Mouse (Mus musculus) monocyte, adult 2 months (primary cell): ENCODE data around the gene Suco.

Experiments
- DNase-seq, 2 experiments: peaks; one replicate each; pipeline ENCODE4 v3.0.0; 2022; ENCODE audit warnings: low spot score in 2 of 2, low read depth in 1 of 2

Gene Suco

DNA sequence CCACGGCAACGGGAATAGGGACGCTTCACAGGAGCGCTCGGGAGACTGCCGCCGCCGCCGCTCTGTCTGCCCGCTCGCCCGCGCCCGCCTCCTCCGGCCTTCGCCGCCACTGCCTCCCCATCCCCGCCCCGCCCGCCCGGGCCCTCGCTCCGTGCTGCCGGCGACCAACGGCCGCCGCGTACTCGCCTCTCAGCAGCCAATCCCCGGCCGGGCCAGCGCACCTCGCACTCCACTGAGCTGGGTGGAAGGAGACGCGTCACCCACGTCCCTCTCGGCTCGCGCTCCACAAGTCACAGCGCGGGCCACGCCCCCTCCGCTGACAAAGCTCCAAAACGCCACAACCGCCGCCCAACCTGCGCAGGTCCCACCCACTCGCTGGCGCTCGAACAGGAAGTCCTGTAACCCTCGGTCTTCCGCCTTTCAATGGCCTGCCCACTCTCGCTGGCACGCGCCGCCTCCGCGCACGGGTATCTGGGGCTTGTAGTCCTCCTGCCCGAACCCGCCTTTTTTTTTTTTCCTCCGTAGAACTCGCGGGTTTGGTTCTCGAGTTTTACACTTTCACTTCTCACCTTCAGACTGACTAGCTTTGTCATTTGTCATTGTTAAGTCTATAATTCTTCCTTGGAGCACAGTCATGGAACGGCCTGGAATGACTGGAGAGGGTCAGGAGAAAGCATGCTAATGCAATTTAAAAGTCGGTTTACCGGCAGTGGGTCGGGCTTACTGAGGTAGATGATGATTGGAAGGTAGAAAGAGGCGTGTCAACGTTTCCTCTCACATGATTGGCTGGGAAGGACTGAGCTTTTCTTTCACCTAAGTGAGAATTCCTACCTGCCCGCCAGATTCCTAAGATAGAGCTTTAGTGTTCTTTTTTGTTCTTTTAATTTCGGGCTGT is at the start of gene Suco:
Gene Suco (minus strand): TSS at position 130 of the 895 bp plus-strand sequence.
- peak; percentile 99 to 100 for DNase-seq

DNA sequence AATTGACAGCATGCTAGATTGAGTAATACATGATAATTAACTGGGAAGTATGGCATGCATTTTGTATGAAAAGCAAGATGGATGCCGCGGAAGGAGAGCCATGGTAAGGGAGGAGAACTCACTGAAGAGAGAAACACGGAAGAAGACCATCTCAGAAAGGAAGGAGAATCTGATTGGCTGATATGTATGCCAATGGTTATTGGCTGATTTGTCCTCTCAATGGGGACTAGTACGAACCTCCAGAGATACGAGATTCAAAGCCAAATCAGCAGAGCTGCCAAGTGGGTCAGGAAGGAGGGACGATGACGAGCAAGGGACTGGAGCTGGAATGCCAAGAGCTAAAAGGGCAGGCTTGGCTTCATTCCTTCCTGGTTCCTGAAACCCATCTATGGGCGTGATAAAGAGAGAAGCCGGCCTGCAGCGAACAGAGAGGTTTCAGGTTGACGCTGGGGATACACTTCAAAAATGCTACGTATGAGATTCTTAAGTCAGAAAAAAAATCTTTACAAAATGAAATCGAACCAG is 48.9 kb upstream of the Suco start:
- DNase-seq, result no peak

DNA sequence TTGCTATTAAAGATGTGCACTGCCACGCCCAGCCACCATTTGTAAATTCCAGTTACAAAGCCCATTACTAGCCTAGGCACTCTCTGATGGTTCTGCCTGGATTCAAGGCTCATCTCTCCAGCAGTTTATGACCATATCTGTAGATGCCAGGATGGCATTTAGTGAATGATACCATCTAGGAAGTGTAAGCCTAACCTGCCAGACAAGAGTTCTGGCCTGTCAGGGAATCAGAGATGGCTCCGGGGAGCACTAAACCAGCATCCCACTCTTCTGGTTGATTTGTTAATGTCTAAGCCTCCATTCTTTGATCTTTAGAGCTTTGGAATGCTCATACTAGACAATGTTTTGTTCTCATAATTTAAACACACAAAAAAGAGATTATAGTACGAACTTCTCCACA is 47.8 kb upstream of the Suco start:
- no peak for DNase-seq

DNA sequence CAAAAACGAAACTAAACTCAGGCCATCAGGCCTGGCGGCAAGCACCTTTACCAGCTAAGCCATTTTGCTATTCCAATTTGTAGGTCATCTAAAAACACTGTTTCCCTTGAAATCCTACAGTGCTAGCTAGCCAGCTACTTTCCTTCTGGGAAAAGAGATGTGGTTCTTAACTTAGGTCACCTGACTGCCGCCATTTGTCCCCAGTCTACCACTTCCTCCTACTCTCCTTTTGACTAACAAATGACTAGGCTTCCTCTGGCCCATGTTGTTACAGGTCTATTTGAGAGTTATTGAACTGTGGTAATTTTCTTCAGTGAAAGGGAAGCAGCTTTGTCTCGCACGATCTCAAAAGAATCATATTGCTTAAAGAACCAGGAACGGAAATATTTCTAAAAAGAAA is 45.4 kb upstream of the Suco start:
- DNase-seq, result no peak

DNA sequence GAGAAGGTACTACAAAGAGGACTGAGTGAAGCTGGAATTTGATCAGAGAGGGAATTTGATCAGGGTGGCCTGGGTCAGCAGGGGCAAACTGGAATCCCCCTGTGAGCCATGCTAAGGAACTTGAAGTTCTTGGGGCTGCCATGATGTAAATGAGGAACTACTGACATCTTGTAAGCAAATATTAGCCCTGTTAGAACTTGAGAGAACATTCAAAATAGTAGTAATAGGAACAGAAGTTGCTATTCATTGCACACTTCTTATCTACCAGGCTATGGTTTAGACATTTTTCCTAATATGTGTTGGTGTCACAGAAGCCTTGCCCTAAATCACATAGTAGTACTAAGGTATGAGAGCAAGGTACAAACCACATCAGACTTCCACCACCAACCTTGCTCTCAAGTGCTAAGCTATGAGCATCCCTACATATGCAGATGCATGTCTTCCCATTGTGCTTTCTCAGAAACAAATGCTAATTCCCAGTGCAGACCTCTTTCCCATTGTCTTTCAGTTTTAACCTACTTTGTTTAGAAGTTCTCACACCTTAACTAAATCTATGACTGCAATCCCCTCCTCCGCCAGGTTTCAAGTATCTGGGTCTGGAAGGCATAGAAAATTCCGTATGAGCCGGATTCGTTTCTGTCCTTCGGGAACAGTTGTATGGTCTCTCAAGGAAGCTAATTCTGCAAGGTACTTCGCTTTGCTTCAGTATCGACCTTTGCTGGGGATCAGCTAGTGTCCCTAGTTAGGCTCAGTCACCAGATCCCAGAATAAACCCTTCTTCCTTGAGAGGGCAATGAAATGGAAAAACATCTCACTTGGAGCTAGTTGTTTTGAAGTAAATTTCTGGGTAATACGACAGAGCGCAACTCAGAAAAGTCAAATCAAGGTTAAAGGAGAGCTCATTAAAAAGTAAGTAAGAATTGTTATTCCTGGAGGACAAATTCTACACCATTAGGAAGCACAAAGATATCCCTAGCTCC is 44.3 kb upstream of the Suco start:
- no peak for DNase-seq

DNA sequence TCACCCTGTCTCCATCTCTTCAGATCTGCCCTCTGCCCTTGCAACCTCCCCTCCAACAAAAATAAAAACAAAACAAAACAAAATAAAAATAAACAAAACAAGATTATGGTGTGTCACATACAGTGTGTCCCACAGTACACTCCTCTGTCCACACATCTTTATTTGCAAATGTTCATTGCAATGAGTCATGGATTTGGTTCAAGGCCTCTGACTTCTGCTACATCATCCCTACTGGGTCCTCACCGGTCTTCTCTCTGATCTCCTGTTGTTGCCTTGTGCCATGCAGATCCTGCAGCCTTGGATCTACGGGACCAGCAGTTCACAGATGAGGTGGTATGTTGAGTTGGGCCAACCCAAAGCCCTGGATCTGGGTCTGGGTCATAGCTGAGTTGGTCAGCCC is 43.1 kb upstream of the Suco start:
- no peak for DNase-seq

DNA sequence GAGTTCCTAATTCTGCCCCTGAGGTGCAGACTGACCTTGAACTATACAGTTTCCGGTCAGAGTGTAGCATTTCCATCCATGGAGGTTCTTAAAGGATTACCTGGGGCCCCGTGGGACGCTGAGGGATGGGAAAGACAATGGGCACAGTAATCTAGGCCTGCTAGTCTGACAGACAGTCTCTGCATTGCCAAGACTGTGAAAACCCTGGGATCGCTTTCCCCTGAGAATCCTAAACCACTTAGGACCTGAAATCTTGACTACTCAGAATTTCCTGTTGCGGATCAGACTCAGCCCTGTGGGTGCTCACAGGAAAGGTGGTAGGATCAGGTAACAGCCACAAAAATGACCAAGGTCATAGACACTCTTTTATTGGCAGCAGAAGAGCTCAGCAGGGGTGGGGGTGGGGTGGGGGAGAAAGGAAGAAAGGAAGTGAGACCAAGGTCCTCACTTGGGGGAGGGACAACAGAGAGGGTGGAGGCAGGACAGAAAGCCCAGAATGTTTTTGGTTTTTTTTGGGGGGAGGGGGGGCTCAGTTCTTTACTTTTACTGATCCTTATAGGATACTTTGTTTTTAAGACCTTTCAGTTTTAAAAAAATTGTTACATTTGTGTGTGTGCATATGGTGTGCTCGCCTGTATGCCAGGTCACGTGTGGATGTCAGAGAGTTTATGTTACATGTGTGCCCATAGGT is 42.3 kb upstream of the Suco start:
- no peak for DNase-seq

DNA sequence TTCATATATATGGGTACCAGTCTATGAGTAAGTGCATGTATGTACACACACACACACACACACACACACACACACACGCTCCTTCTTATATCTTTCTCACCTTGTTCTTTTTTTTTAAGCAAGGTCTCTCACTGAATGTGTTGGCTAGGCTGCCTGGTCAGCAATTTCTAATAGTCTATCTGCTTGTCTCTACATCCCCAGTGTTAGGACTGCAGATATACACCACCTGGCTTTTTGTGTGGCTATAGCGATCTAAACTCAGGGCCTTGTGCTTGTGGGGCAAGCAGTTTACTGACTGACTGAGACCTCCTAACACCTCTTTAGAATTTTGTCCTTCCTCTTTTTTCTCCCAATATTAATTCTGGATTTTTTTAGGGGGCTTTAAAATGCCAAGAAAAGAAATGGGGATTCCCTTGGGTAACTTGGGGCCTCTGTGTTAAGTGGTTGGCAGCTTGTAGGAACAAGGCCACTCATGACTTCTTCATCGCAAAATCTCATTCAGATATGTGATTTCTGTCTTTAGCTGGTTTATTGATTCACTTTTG is 41.5 kb upstream of the Suco start:
- DNase-seq, result no peak

DNA sequence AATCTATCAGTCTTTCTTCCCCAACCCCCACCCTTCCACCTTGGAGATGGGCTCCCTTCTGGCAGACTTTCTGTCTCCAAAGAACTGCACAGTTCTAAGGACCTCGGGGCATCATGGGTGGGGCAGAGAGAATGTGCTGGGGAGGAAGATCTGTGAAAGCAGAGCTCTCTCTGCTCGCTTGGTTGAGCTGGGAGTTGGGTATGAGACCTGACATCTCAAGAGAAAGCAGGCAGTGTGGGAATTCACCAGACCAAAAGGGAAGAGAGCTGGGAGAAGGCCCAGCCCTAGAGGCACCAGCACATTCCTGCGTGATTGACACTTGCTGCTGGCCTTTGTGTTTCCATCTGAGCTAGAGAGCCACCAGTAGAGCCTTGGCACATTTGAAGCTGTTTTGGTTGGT is 39.6 kb upstream of the Suco start:
- no peak for DNase-seq

DNA sequence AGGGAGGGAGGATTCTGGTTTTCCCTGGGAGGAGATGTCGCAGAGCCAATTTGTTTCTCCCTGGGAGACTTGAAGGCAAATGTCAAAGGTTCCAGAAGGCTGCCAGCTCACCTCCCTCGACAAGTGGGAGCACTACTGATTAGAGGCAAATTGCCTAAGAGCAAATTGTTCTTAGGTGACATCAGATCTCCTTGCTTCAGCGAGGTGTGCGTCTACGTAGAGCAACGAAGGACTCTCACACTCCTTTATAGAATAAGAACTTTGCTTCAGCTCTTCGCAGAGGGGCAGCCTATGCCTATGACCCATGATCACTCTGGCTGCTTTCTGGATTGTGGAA is 37.1 kb upstream of the Suco start:
- DNase-seq, result no peak

DNA sequence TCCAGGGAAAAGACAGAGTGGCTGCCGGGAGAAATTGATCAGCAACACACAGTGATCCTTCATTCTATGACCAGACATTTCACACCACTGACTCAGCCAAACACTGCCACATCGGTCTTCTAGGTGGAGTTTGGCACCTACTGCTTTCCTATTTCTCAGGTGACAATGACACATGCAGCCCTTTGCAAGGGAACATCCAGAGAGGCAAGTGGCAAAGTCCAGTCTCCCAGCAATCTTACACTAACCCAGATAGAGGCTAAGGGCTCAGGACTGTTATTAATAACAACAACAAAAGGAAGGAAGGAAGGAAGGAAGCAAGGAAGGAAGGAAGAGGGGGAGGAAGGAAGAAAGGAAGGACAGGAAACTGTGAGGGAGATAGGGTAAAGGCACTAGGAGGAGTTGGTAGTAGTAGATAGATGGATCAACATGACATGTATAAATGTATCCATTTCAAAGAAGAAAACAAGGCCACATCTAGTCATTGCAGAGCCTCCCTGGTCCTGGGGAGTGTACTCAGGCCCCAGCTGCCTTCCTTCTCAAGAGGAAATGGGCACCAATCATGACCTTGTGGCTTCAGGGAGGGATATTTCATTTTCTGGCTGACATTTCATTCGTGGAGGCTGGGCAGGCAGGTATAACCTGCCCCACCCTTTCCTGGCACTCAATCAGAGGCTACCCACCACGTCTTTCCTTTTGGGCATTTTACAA is 36.6 kb upstream of the Suco start:
- DNase-seq, result no peak

DNA sequence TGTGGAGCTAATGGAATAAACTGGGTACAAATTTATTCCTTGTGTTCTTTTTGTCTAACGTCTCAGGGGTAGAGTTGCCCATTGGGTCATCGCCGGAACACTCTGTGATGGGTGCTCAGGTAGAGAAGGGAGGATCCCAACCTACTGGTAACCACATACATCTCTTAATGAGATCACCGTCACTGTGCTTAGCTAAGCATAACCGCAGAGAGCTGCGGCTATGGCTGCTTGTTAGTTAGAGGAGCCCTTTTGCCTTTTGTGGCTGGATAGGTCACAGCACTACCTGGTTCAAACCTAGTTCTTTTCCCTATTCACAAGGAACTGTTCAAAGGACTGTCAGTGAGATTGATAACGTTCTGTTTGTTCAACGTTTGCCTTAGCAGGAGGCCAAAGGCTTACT is 32.6 kb upstream of the Suco start:
- no peak for DNase-seq

DNA sequence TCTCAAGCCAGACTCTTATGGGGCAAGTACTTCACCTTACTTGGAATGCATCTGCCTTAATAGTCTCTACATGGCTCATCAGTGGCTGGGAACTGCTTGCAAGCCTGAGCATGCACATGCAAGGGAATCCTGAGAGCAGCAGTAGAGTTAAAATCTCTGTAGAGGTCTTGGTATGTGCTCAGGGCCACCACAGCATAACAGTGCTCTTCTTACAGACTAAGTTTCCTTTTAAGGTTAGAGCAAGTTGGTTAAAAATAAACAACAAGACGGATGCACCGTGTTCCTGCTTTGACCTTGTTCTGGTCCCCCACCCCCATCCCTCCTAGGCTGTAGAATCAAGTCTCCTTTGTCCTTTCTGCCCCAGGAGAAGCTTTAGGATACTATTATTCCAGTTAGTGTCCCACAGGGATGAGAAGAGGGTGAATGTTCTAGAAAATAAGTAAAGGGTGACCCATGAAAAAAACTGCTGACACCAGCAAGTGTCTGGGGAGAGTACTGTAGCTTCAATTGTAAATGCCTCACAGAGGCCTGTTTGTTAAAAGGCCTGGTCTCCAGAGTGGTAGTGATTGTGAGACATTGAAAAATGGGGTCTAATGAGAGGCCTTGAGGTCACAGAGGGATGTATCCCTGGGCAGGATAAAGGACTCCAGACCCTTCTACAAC is 31.4 kb upstream of the Suco start:
- no peak for DNase-seq

DNA sequence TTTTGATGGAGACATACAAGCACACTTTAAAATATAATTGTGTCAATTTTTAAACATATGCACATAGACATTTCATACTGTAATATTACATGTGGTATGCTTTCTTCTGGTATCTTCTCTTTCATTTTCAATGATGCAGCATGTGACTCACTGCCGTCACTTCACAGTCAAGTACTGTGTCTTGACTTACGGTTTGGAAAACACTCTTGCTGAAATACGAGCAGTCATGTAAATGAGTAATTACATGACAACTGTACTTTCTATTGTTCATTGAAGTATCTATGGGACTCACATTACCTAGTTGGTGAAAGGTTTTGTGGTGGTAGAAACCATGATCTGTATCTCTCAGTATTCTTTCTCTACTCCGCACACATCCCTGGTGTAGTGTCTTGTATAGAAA is 30.6 kb upstream of the Suco start:
- DNase-seq, result no peak

DNA sequence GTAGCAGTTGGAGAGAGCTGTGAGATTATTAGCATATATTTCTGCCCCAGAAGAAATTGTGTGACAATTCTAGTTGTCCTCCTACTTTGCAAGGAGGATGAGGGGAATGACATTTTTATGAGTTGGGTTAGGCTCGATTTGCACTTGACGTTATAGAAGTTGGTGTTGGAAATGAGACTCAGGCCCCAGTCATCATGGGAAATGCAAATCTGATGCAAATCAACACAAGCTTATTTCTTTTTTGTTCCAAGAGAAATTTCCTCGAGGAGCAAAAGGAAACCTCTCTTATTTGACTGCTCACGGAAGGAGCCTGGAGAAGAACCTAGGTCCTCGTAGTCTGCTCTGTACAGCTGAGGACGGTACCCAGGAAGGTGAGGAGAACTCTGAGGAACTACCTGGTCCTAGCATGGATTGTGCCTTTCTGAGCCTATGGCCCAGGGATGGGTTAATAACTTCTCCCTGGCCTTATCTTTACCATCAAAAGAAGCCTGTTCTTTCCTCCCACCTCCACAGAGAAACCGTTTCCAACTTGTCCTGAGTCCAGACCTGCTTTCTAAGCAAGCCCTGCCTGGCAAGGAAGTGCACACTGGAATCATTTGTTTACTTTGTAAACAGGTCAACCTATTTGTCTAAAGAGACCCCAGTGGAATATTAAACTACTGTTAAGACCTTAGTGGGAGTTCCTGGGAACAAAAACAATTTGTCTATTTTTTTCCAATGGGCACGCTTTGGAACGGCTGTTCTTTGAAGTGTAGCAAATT is 26.4 kb upstream of the Suco start:
- DNase-seq, result no peak

DNA sequence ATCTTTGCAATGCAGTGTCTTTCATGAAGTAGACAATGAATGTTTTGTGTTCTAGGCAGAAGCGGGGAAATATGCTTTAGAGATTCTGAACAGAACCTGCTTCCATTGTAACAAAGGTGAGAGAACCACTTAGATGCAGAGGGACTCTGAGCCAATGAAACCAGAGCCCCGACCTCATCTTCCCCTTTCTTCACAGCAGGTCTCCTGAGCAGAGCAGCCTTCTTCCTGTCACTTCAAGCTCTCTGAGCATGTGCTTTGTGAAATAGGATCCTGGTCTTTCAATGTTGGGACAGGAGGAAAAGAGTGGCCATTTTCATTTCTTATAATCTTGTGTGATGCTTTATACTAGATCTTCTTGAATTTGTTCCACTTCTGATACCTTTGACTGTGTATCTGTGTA is 23.6 kb upstream of the Suco start:
- DNase-seq, result no peak

DNA sequence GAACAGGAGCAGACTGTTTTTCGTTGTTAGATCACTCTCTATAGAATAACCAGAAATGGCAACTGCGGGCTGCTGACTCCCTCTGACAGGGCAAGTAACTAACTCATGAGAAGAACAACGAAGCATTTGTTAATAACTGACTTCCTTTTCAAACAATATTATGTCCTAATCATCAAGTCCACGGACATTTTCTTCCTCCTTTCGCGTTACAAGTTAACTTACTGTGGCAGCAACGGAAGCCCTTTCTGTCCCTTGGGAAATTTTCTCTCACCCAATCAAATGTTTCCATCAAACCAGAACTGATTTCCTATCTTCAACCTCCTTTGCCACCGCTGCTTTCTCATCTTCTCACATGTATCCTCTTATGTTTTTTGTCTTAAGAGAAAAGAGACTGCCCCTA is 20.8 kb upstream of the Suco start:
- no peak for DNase-seq

DNA sequence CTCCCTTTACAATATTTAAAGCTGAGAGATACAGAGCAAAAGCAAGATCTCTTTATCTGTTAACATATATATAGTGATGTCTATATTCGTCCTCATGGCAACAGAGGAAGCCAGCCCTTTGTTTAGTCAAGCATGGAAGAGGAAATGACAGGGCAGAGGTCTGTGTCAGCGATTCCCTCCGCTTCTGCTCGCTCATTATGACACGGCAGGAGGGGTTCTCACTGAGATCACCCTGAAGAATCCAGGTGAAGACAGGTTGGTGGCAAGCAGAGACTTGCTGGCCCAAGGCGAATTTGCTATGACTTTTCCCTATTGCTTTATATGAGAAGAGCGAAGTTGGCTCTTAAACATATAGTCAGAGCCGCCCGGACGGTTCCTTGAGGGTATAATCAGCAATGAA is 19.6 kb upstream of the Suco start:
- DNase-seq, result no peak

DNA sequence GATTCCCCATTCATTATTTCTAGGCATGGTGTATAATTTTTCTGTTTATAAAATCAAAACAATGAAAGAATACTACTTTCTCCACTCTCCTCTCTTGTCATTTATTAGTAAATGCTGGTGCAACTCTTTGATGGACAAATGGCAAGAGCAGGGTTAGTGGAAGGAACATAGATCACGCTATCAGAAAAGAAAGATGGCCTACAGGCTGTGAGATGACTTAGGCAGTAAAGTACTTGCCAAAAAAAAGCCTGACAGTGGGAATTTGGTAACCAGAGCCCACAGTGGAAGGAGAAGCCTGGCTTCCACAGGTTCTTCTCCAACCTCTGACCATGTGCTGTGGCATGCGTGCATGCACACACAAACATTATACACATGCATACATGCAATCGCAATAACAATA is 18.5 kb upstream of the Suco start:
- no peak for DNase-seq
